Mouse (Mus musculus) kidney, embryonic 16.5 days (tissue): ENCODE data around the gene Gm42906. TPM values are rescaled to one million over a fixed set of nuclear protein-coding genes. Genes with fewer than 3 reads are reported as not detected.

Source experiments
- ATAC-seq: fragments of 200-750 bp; cut with Nextera tagmentation; 2 replicates; pipeline ENCODE4 v1.8.0; 2017; ENCODE audit warnings: moderate TSS enrichment; ENCODE audit not compliant: low FRiP score, low TSS enrichment
- H3K27ac ChIP-seq: fragments of 300-500 bp; sonication (generic); 2 replicates; pipeline ENCODE4 v1.5.1; 2014; ENCODE audit warnings: low read length
- H3K27me3 ChIP-seq: fragments of 300-500 bp; sonication (generic); 2 replicates; pipeline ENCODE4 v1.6.1; 2014; ENCODE audit warnings: low read length, control low read depth, mixed read lengths; ENCODE audit not compliant: insufficient read depth
- H3K36me3 ChIP-seq: fragments of 300-500 bp; sonication (generic); 2 replicates; pipeline ENCODE4 v1.6.1; 2014; ENCODE audit warnings: low read length, control low read depth, mixed read lengths; ENCODE audit not compliant: insufficient read depth
- H3K4me1 ChIP-seq: fragments of 300-500 bp; sonication (generic); 2 replicates; pipeline ENCODE4 v1.6.1; 2014; ENCODE audit warnings: low read length, control low read depth, mixed read lengths; ENCODE audit not compliant: insufficient read depth
- H3K4me2 ChIP-seq: fragments of 300-500 bp; sonication (generic); replicated peaks from 2 replicates; pipeline ENCODE4 v1.6.1; 2014; ENCODE audit warnings: low read depth, low read length
- H3K4me3 ChIP-seq: fragments of 300-500 bp; sonication (generic); 2 replicates; pipeline ENCODE4 v1.5.1; 2014; ENCODE audit warnings: mild to moderate bottlenecking, low read length
- H3K9ac ChIP-seq: fragments of 300-500 bp; sonication (generic); replicated peaks from 2 replicates; pipeline ENCODE4 v1.6.1; 2014; ENCODE audit warnings: low read length
- H3K9me3 ChIP-seq: fragments of 300-500 bp; sonication (generic); 2 replicates; pipeline ENCODE4 v1.6.1; 2016; ENCODE audit warnings: low read length, control low read depth
- WGBS: fragments of 180-500 bp; shearing (Covaris S2); extraction: QIAGEN DNeasy Blood & Tissue Kit; methylation state at CpG from one replicate; pipeline ENCODE4 v1.1.7; 2014; 5-methylcytosine and 5-hydroxymethylcytosine counted together
- polyA plus RNA-seq: library from polyadenylated mRNA; unstranded; fragments of >200 nt; fragmentation: Nextera tagmentation; extraction: Ambion mirVana; gene quantifications from 2 replicates; pipeline ENCODE4 v1.2.1, GENCODE M21; 2015

Gm42906 gene
- polyA plus RNA-seq, 1 experiment from 2014 or later = not detected

DNA sequence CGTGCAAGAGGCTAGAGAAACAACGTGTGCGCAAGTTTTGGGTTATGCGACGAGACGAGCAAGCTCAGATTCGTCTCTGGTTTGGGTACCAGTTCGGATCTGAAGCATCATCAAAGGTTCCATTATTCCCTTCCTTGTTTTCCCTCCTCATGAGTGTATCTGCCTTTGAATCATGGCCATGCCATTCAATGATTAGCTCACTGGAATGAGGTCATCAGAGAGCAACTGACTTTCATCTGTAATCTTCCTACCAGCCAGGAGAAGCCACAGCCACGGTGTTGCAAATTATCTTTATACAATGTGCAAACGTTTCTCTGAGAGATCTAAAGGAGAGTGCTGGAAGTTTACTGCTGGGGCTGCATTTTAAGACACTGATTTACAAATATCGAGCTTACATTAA, 240.6 kb downstream of the Gm42906 start:
- Histone ChIP-seq H3K27me3 (no peaks in the 10 kb centered on the region), H3K27ac (no peak overlapping the region), H3K4me3 (no peak overlapping the region), H3K36me3 (no peaks in the 10 kb centered on the region), H3K9me3 (no peaks in the 10 kb centered on the region), H3K4me1 (peaks cover 15% of the 10 kb centered on the region; the same call in 1 of the 2 replicates), H3K9ac (no peak overlapping the region), H3K4me2 (no peak overlapping the region)
- ATAC-seq = no peak
- 81% methylated on average over 11 of the region's 11 CpGs for WGBS

GRCm38 (mm10) chr5:151185286-151185856, 242.6 kb downstream of the Gm42906 start:
- Histone ChIP-seq H3K4me1 (peaks cover 6% of the 10 kb centered on the region; the same call in 1 of the 2 replicates), H3K27ac (no peak overlapping the region), H3K4me2 (no peak overlapping the region), H3K36me3 (no peaks in the 10 kb centered on the region), H3K9me3 (no peaks in the 10 kb centered on the region), H3K9ac (no peak overlapping the region), H3K27me3 (no peaks in the 10 kb centered on the region), H3K4me3 (no peak overlapping the region)
- no peak for ATAC-seq
- WGBS = 71% methylated on average over 8 of the region's 8 CpGs

GRCm38 (mm10) chr5:151183656-151184240, 244.2 kb downstream of the Gm42906 start:
- Histone ChIP-seq H3K4me3 (no peak overlapping the region), H3K27me3 (no peaks in the 10 kb centered on the region), H3K27ac (no peak overlapping the region), H3K4me2 (no peak overlapping the region), H3K9me3 (no peaks in the 10 kb centered on the region), H3K9ac (no peak overlapping the region), H3K36me3 (no peaks in the 10 kb centered on the region), H3K4me1 (peaks cover 6% of the 10 kb centered on the region; the same call in 1 of the 2 replicates)
- ATAC-seq = no peak
- 81% methylated on average over 11 of the region's 11 CpGs for WGBS

DNA sequence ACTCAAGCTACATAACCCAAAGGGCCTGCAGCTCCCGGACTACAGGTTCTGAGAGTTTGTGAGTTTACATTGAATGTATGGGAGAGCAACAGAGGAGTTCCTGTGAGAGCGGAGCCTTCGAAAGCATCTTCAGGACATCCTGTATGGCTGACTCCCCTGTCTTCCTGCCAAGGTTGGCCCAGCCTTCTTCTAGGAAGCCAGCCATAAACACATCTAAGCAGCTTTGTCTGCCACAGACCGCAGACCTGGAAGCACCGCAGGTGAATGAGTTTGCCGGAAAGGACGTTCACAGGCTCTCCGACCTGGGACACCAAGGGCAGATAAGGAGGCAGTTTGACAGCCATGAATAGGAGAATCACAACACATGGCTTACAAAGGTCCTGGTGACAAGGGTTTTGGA, 246.7 kb downstream of the Gm42906 start:
- Histone ChIP-seq H3K27ac (no peak overlapping the region), H3K9me3 (no peaks in the 10 kb centered on the region), H3K9ac (no peak overlapping the region), H3K4me2 (no peak overlapping the region), H3K36me3 (no peaks in the 10 kb centered on the region), H3K27me3 (no peaks in the 10 kb centered on the region), H3K4me3 (no peak overlapping the region), H3K4me1 (peaks cover 9% of the 10 kb centered on the region; the same call in 1 of the 2 replicates)
- WGBS = 91% methylated on average over 8 of the region's 8 CpGs
- no peak for ATAC-seq

- WGBS = 63% methylated on average over 9 of the region's 9 CpGs
- ATAC-seq = no peak
Measured at GRCm38 (mm10) chr5:151180176-151180785, 247.7 kb downstream of the Gm42906 start.

GRCm38 (mm10) chr5:151177171-151177570, 250.8 kb downstream of the Gm42906 start:
- H3K36me3 ChIP-seq = no peaks in the 10 kb centered on the region
- no peaks in the 10 kb centered on the region for H3K9me3 ChIP-seq
- no peak overlapping the region for H3K4me3 ChIP-seq
- 90% methylated on average over 3 of the region's 3 CpGs for WGBS
- H3K27me3 ChIP-seq = no peaks in the 10 kb centered on the region
- no peak for ATAC-seq
- no peak overlapping the region for H3K27ac ChIP-seq
- no peak overlapping the region for H3K4me2 ChIP-seq
- H3K4me1 ChIP-seq = peaks cover 20% of the 10 kb centered on the region
- no peak overlapping the region for H3K9ac ChIP-seq

More at GRCm38 (mm10) chr5:151180176-151180785, 247.7 kb downstream of the Gm42906 start:
- peaks cover 16% of the 10 kb centered on the region for H3K4me1 ChIP-seq
- no peak overlapping the region for H3K4me2 ChIP-seq
- no peaks in the 10 kb centered on the region for H3K36me3 ChIP-seq
- H3K9ac ChIP-seq = no peak overlapping the region
- no peaks in the 10 kb centered on the region for H3K27me3 ChIP-seq
- no peaks in the 10 kb centered on the region for H3K9me3 ChIP-seq
- H3K4me3 ChIP-seq = no peak overlapping the region
- H3K27ac ChIP-seq = no peak overlapping the region

DNA sequence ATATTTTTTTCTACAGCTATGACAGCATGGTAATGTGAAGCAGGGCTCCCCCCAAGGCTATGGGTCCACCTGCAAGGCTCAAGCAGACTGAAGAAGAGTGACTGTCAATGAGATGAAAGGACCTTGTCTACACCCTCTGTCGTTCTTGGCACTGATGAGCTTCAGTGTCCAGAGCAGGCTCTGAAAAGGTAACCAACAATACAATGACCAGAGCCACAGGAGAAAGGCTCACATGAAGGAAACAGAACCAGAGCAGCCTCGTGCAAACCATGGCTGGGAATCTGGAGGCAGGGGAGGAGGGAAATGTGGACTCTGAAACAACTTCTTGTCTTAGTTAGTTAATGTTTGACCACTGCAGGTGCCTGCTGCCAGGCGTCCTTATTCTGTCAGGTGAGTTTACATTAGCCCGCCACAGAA, 252.1 kb downstream of the Gm42906 start:
- Histone ChIP-seq H3K9ac (no peak overlapping the region), H3K4me2 (no peak overlapping the region), H3K27me3 (no peaks in the 10 kb centered on the region), H3K27ac (peak overlapping the region; percentile 76), H3K36me3 (no peaks in the 10 kb centered on the region), H3K4me3 (no peak overlapping the region), H3K9me3 (no peaks in the 10 kb centered on the region), H3K4me1 (peaks cover 20% of the 10 kb centered on the region)
- peak; percentile 94 for ATAC-seq
- WGBS = 59% methylated on average over 4 of the region's 4 CpGs

GRCm38 (mm10) chr5:151174485-151175460, 253.2 kb downstream of the Gm42906 start:
- H3K9ac ChIP-seq = no peak overlapping the region
- H3K36me3 ChIP-seq = no peaks in the 10 kb centered on the region
- H3K27ac ChIP-seq = 0 out of 2 replicates have a peak overlapping the region, but pooled peaks have one; percentile 13
- ATAC-seq = no peak
- H3K9me3 ChIP-seq = no peaks in the 10 kb centered on the region
- H3K4me1 ChIP-seq = peaks cover 20% of the 10 kb centered on the region
- H3K4me3 ChIP-seq = no peak overlapping the region
- 68% methylated on average over 7 of the region's 7 CpGs for WGBS
- no peaks in the 10 kb centered on the region for H3K27me3 ChIP-seq
- H3K4me2 ChIP-seq = no peak overlapping the region

- Histone ChIP-seq H3K27ac (no peak overlapping the region), H3K27me3 (no peaks in the 10 kb centered on the region), H3K9me3 (no peaks in the 10 kb centered on the region), H3K36me3 (no peaks in the 10 kb centered on the region), H3K4me3 (no peak overlapping the region), H3K9ac (no peak overlapping the region), H3K4me2 (no peak overlapping the region), H3K4me1 (peaks cover 20% of the 10 kb centered on the region)
- ATAC-seq = no peak
- WGBS = 80% methylated on average over 1 of the region's 1 CpGs
Measured at GRCm38 (mm10) chr5:151173774-151174173, 254.2 kb downstream of the Gm42906 start.
